Mouse (Mus musculus): ENCODE data around the gene Neurod6.
"Not testable (repeated sequence)": the region's sequence is repeated elsewhere in the genome, so short reads cannot be mapped to it uniquely, and the experiment has no call there.

The Neurod6 gene

GRCm38 (mm10) chr6:55680974-55681373, at the start of gene Neurod6:
TSS of gene Neurod6 (minus strand) at chr6:55681263.
- DNase-seq = no peak

GRCm38 (mm10) chr6:55717209-55717608, 36.1 kb upstream of the Neurod6 start:
- DNase-seq = peak; percentile 51

GRCm38 (mm10) chr6:55715446-55715845, 34.4 kb upstream of the Neurod6 start:
- DNase-seq = no peak

- DNase-seq = not testable (repeated sequence)
Measured at GRCm38 (mm10) chr6:55710913-55711312, 29.9 kb upstream of the Neurod6 start.

- DNase-seq = no peak
Measured at GRCm38 (mm10) chr6:55704759-55705104, 23.7 kb upstream of the Neurod6 start.

GRCm38 (mm10) chr6:55704061-55704758, 23.1 kb upstream of the Neurod6 start:
- DNase-seq = no peak

GRCm38 (mm10) chr6:55700392-55701386, 19.6 kb upstream of the Neurod6 start:
- no peak for DNase-seq

GRCm38 (mm10) chr6:55690015-55690531, 9.0 kb upstream of the Neurod6 start:
- no peak for DNase-seq

- DNase-seq = no peak
Measured at GRCm38 (mm10) chr6:55683506-55683905, 2.4 kb upstream of the Neurod6 start.

- no peak for DNase-seq
Measured at GRCm38 (mm10) chr6:55682886-55683285, 1.8 kb upstream of the Neurod6 start.

GRCm38 (mm10) chr6:55678571-55679185, 2.4 kb downstream of the Neurod6 start:
- no peak for DNase-seq

- DNase-seq = no peak
Measured at GRCm38 (mm10) chr6:55677326-55677725, 3.7 kb downstream of the Neurod6 start.

- no peak for DNase-seq
Measured at GRCm38 (mm10) chr6:55676663-55677311, 4.3 kb downstream of the Neurod6 start.

- no peak for DNase-seq
Measured at GRCm38 (mm10) chr6:55676141-55676662, 4.9 kb downstream of the Neurod6 start.

- DNase-seq = no peak
Measured at GRCm38 (mm10) chr6:55667801-55668200, 13.3 kb downstream of the Neurod6 start.

GRCm38 (mm10) chr6:55661126-55661915, 19.7 kb downstream of the Neurod6 start:
- no peak for DNase-seq

GRCm38 (mm10) chr6:55649996-55650395, 31.1 kb downstream of the Neurod6 start:
- no peak for DNase-seq

- DNase-seq = no peak
Measured at GRCm38 (mm10) chr6:55649581-55649980, 31.5 kb downstream of the Neurod6 start.

GRCm38 (mm10) chr6:55648886-55649285, 32.2 kb downstream of the Neurod6 start:
- no peak for DNase-seq

GRCm38 (mm10) chr6:55647771-55648280, 33.2 kb downstream of the Neurod6 start:
- DNase-seq = no peak
